Mouse (Mus musculus) kidney, postnatal 14 days (tissue): ENCODE results near the gene Epha7.
A peak's percentile ranks its signal among the peaks of the same experiment; 100 is the strongest.

ENCODE experiments used
- DNase-seq: peaks from one replicate; pipeline ENCODE4 v3.0.0; 2022; ENCODE audit warnings: mixed read lengths

Gene Epha7

DNA sequence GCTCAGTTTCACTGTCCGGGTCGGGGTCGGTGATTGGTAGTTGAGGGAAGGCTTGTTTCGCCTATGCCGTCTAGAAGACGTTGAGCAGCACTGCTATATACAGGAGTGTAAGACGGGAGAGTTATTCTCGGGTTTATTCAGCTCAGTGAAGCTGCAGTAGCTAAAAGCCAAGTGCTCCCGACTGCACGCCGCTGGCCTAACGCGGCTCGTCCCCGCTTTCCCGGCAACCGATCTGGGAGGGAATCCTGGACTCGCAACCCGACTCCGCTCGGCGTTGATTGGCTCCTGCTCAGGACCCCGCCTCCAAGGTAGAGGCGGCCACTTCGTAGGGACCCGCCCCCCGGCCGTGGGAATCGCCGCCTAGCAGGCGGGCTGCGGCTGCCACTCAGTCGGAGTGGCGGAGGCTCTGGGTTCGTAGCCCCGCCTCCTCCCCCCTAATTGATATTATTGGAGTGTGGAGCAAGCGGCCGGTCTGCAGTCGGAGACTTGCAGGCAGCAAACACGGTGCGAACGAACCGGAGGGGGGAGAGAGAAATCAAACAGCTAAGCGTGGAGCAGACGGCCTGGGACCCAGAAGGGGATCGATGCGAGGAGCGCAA, at the start of gene Epha7:
Gene Epha7, plus strand, starts transcription at position 441 of the 599 bp plus-strand sequence.
- peak; percentile 98 for DNase-seq

GRCm38 (mm10) chr4:28783961-28784360, 29.0 kb upstream of the Epha7 start:
- DNase-seq: no peak

GRCm38 (mm10) chr4:28808800-28809199, 4.1 kb upstream of the Epha7 start:
- peak; percentile 35 for DNase-seq

GRCm38 (mm10) chr4:28809703-28810102, 3.2 kb upstream of the Epha7 start:
- no peak for DNase-seq

DNA sequence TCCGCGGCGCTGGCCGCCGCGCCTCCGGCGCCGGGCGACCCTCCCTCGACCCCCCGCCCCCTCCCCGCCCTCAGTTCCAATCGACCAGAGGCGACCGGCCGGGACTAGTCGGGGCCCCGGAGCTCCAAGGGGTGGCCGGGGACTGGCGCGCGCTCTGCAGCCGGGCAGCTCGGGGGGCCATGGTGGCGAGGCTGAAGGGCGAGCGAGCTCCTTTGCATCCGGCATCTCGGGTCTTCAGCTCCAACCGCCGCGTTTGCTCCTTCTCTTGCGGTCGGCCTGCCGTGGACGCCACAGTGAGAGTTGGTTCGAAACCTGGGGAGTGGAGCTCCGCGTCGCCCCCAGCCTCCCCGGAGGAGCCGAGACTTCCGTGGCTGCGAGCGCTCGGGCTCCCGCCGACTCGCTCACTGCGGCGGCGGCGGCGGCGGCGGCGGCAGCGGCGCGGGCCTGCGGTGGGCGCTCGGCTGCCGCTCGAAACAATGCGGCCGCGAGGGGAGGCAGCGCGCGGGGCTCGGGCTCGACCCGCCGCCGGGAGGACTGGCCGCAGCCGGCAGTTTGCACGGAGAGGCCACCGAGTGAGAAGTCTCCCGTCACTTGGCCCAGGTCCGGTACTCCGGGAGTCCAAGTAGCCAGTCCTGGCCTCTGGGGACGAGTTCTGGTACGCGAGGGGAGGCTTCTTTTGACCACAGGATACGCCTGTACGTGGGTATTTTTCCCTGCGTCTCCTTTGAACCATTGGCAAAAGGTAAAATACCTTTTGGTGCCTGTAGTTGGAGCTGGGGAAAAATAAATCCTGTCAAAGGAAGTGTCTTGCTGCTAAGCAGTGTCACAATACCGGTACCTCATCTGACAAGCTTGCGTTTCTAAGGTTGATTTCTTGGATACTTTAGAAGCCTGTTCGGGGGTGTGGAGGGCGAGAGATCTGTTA, 882 bp downstream of the Epha7 start:
- peak; percentile 49 for DNase-seq

GRCm38 (mm10) chr4:28814476-28814815, 1.5 kb downstream of the Epha7 start:
- DNase-seq: no peak

GRCm38 (mm10) chr4:28814816-28815620, 2.1 kb downstream of the Epha7 start:
- DNase-seq: peak; percentile 64

GRCm38 (mm10) chr4:28815621-28815920, 2.6 kb downstream of the Epha7 start:
- DNase-seq: no peak

GRCm38 (mm10) chr4:28823616-28824015, 10.7 kb downstream of the Epha7 start:
- DNase-seq: no peak

GRCm38 (mm10) chr4:28824616-28825015, 11.7 kb downstream of the Epha7 start:
- DNase-seq: peak; percentile 44

DNA sequence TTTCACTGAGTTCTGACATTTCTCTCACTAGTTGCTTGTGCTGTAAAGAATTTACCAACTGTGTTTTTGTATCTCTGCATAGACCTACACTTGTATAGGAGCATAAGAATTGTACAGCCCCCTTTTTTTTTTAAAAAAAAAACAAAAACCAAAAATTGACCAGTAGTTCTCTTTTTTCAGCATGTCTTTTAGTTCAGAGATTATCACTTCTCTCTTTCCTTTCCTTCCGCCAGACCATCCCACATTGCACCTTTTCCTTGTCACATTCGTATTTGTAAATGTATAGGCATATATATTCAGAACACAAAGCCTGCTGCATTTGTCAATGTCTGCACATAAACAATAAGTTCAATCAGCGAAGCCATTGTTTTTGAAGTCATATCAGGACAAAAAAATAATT, 24.7 kb downstream of the Epha7 start:
- DNase-seq: no peak

DNA sequence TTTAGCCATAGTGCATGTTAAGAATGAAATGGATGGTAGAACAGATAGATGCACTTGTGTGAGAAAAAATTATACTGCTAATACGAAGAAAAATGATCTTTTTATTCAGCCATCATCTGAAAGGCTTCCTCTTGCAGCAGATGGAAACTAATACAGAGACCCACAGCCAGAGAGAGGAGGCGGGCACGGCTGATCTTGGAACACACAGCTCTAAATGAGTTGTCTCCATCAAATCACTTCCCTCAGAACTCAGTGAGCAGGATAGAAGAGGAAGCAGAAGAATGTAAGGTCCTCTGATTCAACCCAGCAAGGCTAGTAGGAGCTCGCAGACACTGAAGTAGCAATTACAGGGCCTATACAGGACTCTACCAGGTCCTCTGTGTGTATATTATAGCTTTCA, 33.4 kb downstream of the Epha7 start:
- no peak for DNase-seq

DNA sequence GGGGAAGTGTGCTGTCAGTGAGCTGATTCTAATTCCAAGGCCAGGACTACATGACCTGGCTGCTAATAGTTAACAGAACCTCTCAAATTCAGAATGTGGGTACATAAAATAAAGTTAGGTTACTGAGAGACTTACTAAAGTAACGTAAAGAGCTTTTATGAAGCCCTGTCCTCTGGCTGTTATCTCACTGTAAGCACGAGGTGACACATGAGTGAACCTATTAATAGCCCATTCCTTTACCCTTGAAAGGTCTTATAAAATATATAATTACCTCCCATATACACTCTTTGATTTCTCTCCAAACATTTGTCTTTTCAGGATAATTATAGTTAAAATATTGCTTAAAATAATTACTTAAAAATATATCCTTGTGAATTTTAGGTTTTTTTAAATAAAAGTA, 37.5 kb downstream of the Epha7 start:
- DNase-seq: no peak

- no peak for DNase-seq
These were observed 50.1 kb downstream of the Epha7 start for GRCm38 (mm10) chr4:28862845-28863666.

DNA sequence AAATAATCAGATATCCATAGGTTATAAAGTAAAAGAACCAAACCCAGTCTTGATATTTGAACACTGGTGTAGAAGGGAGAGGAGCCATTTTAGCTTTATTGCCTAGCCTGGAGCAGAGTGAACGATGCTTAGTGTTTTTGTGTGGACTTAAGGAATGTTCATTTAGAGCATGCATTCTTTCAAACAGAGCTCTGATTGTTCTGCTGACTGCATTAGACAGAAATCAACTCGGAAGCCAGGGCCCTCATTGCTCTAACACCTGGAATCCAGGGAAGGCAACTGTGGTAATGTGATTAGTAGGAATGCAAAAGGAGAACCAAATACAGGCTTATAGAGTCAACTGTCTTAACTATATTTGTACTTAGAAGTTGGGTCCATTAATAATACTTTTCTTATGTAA, 53.5 kb downstream of the Epha7 start:
- no peak for DNase-seq

GRCm38 (mm10) chr4:28871615-28872014, 58.7 kb downstream of the Epha7 start:
- no peak for DNase-seq

DNA sequence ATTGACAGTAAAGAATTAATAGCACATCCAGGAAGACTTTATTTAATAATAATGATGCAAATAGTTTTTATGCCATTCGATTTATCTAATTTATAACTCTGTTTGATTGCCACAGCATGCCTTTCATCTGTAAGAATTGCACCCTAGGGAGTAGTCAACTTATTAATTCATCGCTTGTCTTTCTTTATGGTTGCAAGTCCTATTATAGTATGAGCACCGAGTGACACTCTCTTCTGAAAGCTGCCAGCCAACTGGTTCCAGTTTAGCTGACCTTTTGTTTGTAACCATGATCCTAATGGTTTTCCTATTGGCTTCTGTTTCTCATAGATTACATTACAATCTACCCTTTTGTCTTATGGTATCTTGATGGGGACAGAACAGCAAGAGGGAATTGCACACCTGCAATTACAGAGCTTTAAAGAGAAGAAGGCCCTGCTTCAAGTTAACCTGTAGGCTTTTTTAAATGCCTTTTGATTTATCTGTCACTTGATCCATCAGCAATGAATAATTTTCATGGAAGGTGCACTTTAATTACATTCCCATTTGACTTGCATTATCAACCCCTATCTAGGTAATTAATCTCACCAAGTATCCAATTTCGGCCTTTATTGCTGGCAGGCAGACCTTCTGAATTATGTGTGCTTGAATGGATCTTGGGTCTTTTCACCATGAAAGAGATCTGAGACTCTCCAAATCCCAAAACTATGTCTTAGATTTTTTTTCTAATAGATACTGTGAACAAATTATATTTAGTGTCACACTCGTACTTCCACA, 68.5 kb downstream of the Epha7 start:
- DNase-seq: no peak

DNA sequence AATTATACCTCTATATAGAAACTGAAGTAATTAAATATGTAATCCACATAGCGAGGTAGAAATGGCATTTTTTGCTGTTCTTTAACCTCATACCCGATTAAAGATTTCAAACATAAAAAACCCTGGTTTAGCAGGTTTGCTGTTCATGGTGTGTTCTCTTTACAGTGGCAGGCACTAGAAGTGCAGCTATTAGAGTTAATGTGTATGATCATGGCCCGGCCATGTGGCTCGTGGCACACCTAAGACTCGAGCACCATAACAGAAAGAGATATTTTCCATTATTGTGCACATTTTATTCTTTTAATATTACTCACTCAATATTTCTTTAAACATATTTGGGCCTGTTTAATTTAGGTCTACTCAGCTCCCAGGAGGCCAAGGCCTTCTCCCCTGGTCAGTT, 76.7 kb downstream of the Epha7 start:
- no peak for DNase-seq

GRCm38 (mm10) chr4:28890102-28890501, 77.2 kb downstream of the Epha7 start:
- no peak for DNase-seq

DNA sequence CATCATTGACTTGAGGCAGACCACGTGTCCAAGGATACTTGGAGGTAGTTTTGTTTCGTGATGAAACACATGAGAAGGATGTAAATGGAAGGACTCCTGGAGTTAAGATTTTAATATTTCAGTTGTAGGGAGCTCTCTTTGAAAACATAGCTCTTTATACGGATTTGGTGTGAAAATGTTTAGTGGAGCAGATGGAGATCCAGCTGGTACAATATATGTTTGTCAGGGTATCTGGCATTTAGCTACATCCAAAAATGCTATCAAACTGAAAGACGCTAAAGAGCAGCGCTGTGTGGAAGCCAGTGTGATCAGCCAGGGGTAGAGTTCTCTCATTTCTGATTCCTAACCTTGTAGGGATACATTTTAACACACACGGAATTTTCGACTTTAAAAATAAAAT, 82.5 kb downstream of the Epha7 start:
- DNase-seq: no peak

GRCm38 (mm10) chr4:28899373-28899772, 86.4 kb downstream of the Epha7 start:
- DNase-seq: no peak

DNA sequence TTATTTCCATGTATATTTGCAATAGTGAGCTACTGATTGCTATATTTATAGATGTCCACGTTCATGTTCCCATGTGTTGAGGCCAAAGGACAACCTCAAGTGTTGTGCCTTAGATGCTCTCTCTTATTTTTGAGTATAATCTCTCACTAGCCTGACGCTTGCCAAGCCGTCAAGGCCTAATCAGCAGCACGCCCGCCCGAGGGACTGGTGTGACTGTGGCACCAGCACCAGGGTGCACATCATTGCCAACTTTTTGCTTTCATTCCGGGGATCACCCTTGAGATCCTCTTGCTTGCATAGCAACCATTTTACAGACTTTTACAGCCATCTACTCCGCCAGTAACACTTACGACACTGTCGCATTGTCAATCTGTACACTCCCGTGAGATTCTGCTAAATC, 86.9 kb downstream of the Epha7 start:
- DNase-seq: no peak
